Comparison of ENCODE assay signal across 14 mouse cellular contexts in the genomic region with DNA sequence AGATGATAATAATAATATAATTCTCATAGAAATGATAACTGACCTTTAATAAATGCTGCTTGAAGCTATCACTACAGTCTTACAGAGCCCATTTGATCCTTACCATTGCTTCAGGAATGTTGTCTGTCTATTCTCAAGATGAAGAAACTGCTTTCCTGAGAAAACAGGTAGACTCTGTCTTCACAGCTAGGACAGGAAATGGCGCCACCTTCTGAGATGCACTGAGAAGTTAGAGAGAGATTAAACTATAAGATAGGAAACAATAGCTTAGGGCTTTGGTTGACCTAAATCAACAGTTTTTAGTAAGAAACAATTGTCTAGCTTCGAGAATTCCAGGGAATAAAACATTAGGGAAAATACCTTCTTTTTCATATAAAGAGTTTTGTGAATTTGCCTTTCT. TPM values are rescaled to one million over a fixed set of nuclear protein-coding genes. Genes with fewer than 3 reads are reported as not detected.
A peak's percentile ranks its signal among the peaks of the same experiment; 100 is the strongest.
DNase-seq lines count a peak whose midpoint lies in the region; ATAC-seq and TF ChIP-seq lines count a peak whose summit lies in the region.
"Had no signal": no experiment of that assay in that cellular context is flagged by ENCODE, and none has a peak within 500 bp of the region (broad histone marks: within the 10 kb centered on the region; RNA-seq: fewer than 3 reads in every experiment).

No protein-coding gene starts in this region.

- no peak for DNase-seq in kidney, postnatal 0 days (ENCODE audit: low spot score)
- DNase-seq in 416B (ENCODE audit: low read depth), result peak; percentile 55
- peak; percentile 29 for DNase-seq in lung, postnatal 36 days
- no peak for DNase-seq in urinary bladder, adult 2 months (ENCODE audit: low spot score)
- DNase-seq in liver, embryonic 11.5 days (ENCODE audit: low spot score), result no peak
- DNase-seq: gastrocnemius, postnatal 36 days; heart, postnatal 4 days; retina, postnatal 1 day had no signal

- no peaks in the 10 kb centered on the region for H3K4me1 ChIP-seq in kidney, postnatal 0 days (replicated peaks; ENCODE audit: insufficient read depth, low read length)
- H3K4me1 ChIP-seq in kidney, embryonic 14.5 days (ENCODE audit: control insufficient read depth, insufficient read depth, low read length), result no peaks in the 10 kb centered on the region
- H3K4me1 ChIP-seq in liver, embryonic 11.5 days (replicated peaks; ENCODE audit: control insufficient read depth, insufficient read depth, low read length), result no peaks in the 10 kb centered on the region
- H3K4me1 ChIP-seq: kidney, embryonic 15.5 days; stomach, embryonic 15.5 days had no signal

- H3K9me3 ChIP-seq in kidney, postnatal 0 days (replicated peaks; ENCODE audit: low read length), result no peaks in the 10 kb centered on the region
- no peaks in the 10 kb centered on the region for H3K9me3 ChIP-seq in kidney, embryonic 14.5 days (ENCODE audit: control insufficient read depth, low read length)
- no peaks in the 10 kb centered on the region for H3K9me3 ChIP-seq in liver, embryonic 11.5 days (ENCODE audit: control insufficient read depth, low read length)
- H3K9me3 ChIP-seq: kidney, embryonic 15.5 days; lung, embryonic 15.5 days; stomach, embryonic 15.5 days had no signal

- peak; percentile 48 for TF ChIP-seq CTCF in kidney, postnatal 0 days (IDR thresholded peaks at IDR 0.05; ENCODE audit: low read depth)

- no peak overlapping the region for H3K9ac ChIP-seq in kidney, postnatal 0 days (ENCODE audit: low read depth, low read length)
- no peak overlapping the region for H3K9ac ChIP-seq in kidney, embryonic 14.5 days (ENCODE audit: low read depth, low read length)
- no peak overlapping the region for H3K9ac ChIP-seq in liver, embryonic 11.5 days (ENCODE audit: low read depth, low read length)
- H3K9ac ChIP-seq: kidney, embryonic 15.5 days; lung, embryonic 15.5 days; stomach, embryonic 15.5 days had no signal

- H3K27me3 ChIP-seq in kidney, postnatal 0 days (ENCODE audit: insufficient read depth, low read length), result no peaks in the 10 kb centered on the region
- no peaks in the 10 kb centered on the region for H3K27me3 ChIP-seq in kidney, embryonic 14.5 days (ENCODE audit: control insufficient read depth, insufficient read depth, low read length)
- H3K27me3 ChIP-seq in liver, embryonic 11.5 days (replicated peaks; ENCODE audit: control insufficient read depth, insufficient read depth, low read length), result no peaks in the 10 kb centered on the region
- H3K27me3 ChIP-seq: kidney, embryonic 15.5 days; lung, embryonic 15.5 days; stomach, embryonic 15.5 days had no signal

- H3K4me2 ChIP-seq in kidney, postnatal 0 days (ENCODE audit: low read length), result no peak overlapping the region
- H3K4me2 ChIP-seq in kidney, embryonic 14.5 days (replicated peaks; ENCODE audit: low read depth, low read length), result no peak overlapping the region
- H3K4me2 ChIP-seq in liver, embryonic 11.5 days, result no peak overlapping the region
- H3K4me2 ChIP-seq: kidney, embryonic 15.5 days; lung, embryonic 15.5 days; stomach, embryonic 15.5 days had no signal

- H3K27ac ChIP-seq in kidney, postnatal 0 days, result no peak overlapping the region
- H3K27ac ChIP-seq in kidney, embryonic 14.5 days (ENCODE audit: low read depth, low read length), result no peak overlapping the region
- H3K27ac ChIP-seq in liver, embryonic 11.5 days (ENCODE audit: low read depth, low read length), result no peak overlapping the region
- H3K27ac ChIP-seq: kidney, embryonic 15.5 days; lung, embryonic 15.5 days; stomach, embryonic 15.5 days had no signal

- no peak for ATAC-seq in kidney, postnatal 0 days (replicated peaks; ENCODE audit: low FRiP score, low read depth)
- no peak for ATAC-seq in kidney, embryonic 14.5 days (ENCODE audit: low FRiP score, low TSS enrichment)
- peak; percentile 82 for ATAC-seq in CD4-positive, CD25-positive, alpha-beta regulatory T cell, adult 4 months
- ATAC-seq in liver, embryonic 11.5 days (replicated peaks; ENCODE audit: low FRiP score), result no peak

- no peaks in the 10 kb centered on the region for H3K36me3 ChIP-seq in kidney, postnatal 0 days (ENCODE audit: insufficient read depth, low read length)
- H3K36me3 ChIP-seq in kidney, embryonic 14.5 days (ENCODE audit: control insufficient read depth, insufficient read depth, low read length), result no peaks in the 10 kb centered on the region
- no peaks in the 10 kb centered on the region for H3K36me3 ChIP-seq in liver, embryonic 11.5 days (ENCODE audit: control insufficient read depth, insufficient read depth, low read length)
- H3K36me3 ChIP-seq: kidney, embryonic 15.5 days; lung, embryonic 15.5 days; stomach, embryonic 15.5 days had no signal

- 53% methylated on average over 2 of the region's 2 CpGs for WGBS in kidney, postnatal 0 days
- WGBS in kidney, embryonic 14.5 days, result 57% methylated on average over 2 of the region's 2 CpGs
- WGBS in liver, embryonic 11.5 days, result 55% methylated on average over 2 of the region's 2 CpGs

- H3K4me3 ChIP-seq in kidney, postnatal 0 days (replicated peaks; ENCODE audit: low read depth, low read length), result no peak overlapping the region
- no peak overlapping the region for H3K4me3 ChIP-seq in kidney, embryonic 14.5 days (ENCODE audit: low read length)
- H3K4me3 ChIP-seq in liver, embryonic 11.5 days (ENCODE audit: low read depth, low read length), result no peak overlapping the region
- H3K4me3 ChIP-seq: kidney, embryonic 15.5 days; lung, embryonic 15.5 days; myocyte; stomach, embryonic 15.5 days had no signal

RNA-seq across cellular contexts. Expression of gene Retnlb, which starts 7.3 kb away (rescaled TPM):
- not detected in 2 replicates for polyA plus RNA-seq in kidney, postnatal 0 days (2015; fragmentation: Nextera tagmentation; extraction: Ambion mirVana)
- polyA plus RNA-seq in kidney, embryonic 14.5 days (2014; fragmentation: Nextera tagmentation; extraction: Ambion mirVana), result not detected in 2 replicates
- not detected for polyA plus RNA-seq in CD4-positive, CD25-positive, alpha-beta regulatory T cell, adult 4 months (2017; shearing (Covaris generic))
- not detected in 2 replicates for polyA plus RNA-seq in urinary bladder, adult 2 months (2012; rRNA removed)
- not detected in 2 replicates for polyA plus RNA-seq in liver, embryonic 11.5 days (2014; fragmentation: Nextera tagmentation; extraction: Ambion mirVana)
- polyA plus RNA-seq: kidney, embryonic 15.5 days; myocyte; stomach, embryonic 15.5 days had no signal

RNA-seq across cellular contexts. Expression of gene Retnla, which starts 33.0 kb away (rescaled TPM):
- polyA plus RNA-seq in kidney, postnatal 0 days (2015; fragmentation: Nextera tagmentation; extraction: Ambion mirVana), result not detected in 2 replicates
- polyA plus RNA-seq in kidney, embryonic 14.5 days (2014; fragmentation: Nextera tagmentation; extraction: Ambion mirVana), result not detected in 2 replicates
- polyA plus RNA-seq in CD4-positive, CD25-positive, alpha-beta regulatory T cell, adult 4 months (2017; shearing (Covaris generic)), result not detected
- 193 and 210 TPM in 2 replicates for polyA plus RNA-seq in urinary bladder, adult 2 months (2012; rRNA removed)
- not detected in 2 replicates for polyA plus RNA-seq in liver, embryonic 11.5 days (2014; fragmentation: Nextera tagmentation; extraction: Ambion mirVana)
- polyA plus RNA-seq: kidney, embryonic 15.5 days; myocyte; stomach, embryonic 15.5 days had no signal

RNA-seq across cellular contexts. Expression of gene Trat1, which starts 37.6 kb away (rescaled TPM):
- not detected in 2 replicates for polyA plus RNA-seq in kidney, postnatal 0 days (2015; fragmentation: Nextera tagmentation; extraction: Ambion mirVana)
- polyA plus RNA-seq in kidney, embryonic 14.5 days (2014; fragmentation: Nextera tagmentation; extraction: Ambion mirVana), result not detected in 2 replicates
- 100 to 1,000 TPM; 122 to 148 TPM for polyA plus RNA-seq in CD4-positive, CD25-positive, alpha-beta regulatory T cell, adult 4 months (2017; shearing (Covaris generic))
- polyA plus RNA-seq in urinary bladder, adult 2 months (2012; rRNA removed), result 0.12 and 0.18 TPM in 2 replicates
- polyA plus RNA-seq in liver, embryonic 11.5 days (2014; fragmentation: Nextera tagmentation; extraction: Ambion mirVana), result not detected in 2 replicates
- polyA plus RNA-seq: kidney, embryonic 15.5 days; myocyte had no signal

Comparison
In these comparisons a context has a peak if more than half of its experiments do, and no peak if none do; other contexts are left out.
1. DNase-seq: peak in 416B (single experiment) and lung, postnatal 36 days (single experiment); none in kidney, postnatal 0 days (single experiment), urinary bladder, adult 2 months (single experiment) and liver, embryonic 11.5 days (single experiment).
2. RNA of gene Retnla, which starts 33.0 kb away (polyA plus RNA-seq): 193 to 210 TPM in urinary bladder, adult 2 months; not detected in kidney, postnatal 0 days, not detected in kidney, embryonic 14.5 days, not detected in CD4-positive, CD25-positive, alpha-beta regulatory T cell, adult 4 months and not detected in liver, embryonic 11.5 days; every median in the first group is over 100 times any median in the second.
3. RNA of gene Trat1, which starts 37.6 kb away (polyA plus RNA-seq): 122 to 148 TPM in CD4-positive, CD25-positive, alpha-beta regulatory T cell, adult 4 months; 0.12 to 0.18 TPM in urinary bladder, adult 2 months, not detected in kidney, embryonic 14.5 days, not detected in kidney, postnatal 0 days and not detected in liver, embryonic 11.5 days; every median in the first group is over 100 times any median in the second.